Mouse (Mus musculus) olfactory bulb, adult 2 months (tissue): ENCODE results near the gene Wdr47.

ENCODE experiments used
- CTCF ChIP-seq: fragments of 200-500 bp; IDR thresholded peaks from 2 replicates; pipeline ENCODE4 v1.5.1; 2012; ENCODE audit warnings: low read depth, mild to moderate bottlenecking, low read length, moderate library complexity; ENCODE audit not compliant: insufficient read depth
- POLR2A ChIP-seq: fragments of 200-500 bp; IDR thresholded peaks from 2 replicates; pipeline ENCODE4 v1.6.1; 2012; ENCODE audit warnings: mild to moderate bottlenecking, low read depth, low read length, moderate library complexity; ENCODE audit not compliant: insufficient read depth

GRCm38 (mm10) chr3:108574018-108574417, 17.1 kb upstream of the Wdr47 start:
- no peak for TF ChIP-seq CTCF
- no peak for TF ChIP-seq POLR2A
